Mouse (Mus musculus) cerebellum, adult 2 months (tissue): ENCODE measurements around the gene Irx3.

Experiments used
- CTCF ChIP-seq: fragments of 200-500 bp; IDR thresholded peaks from 2 replicates; pipeline ENCODE4 v1.5.1; 2011; ENCODE audit warnings: low read depth, mild to moderate bottlenecking, control low read depth, low read length, moderate library complexity, borderline replicate concordance; ENCODE audit not compliant: insufficient read depth
- POLR2A ChIP-seq: fragments of 200-500 bp; IDR thresholded peaks from 2 replicates; pipeline ENCODE4 v1.6.1; 2011; ENCODE audit warnings: low read length, control low read depth, borderline replicate concordance; ENCODE audit not compliant: insufficient read depth

- TF ChIP-seq POLR2A (no peak), CTCF (no peak)
Measured at GRCm38 (mm10) chr8:91800523-91801240, 1.2 kb downstream of the Irx3 start.
